Mouse (Mus musculus): ENCODE data around the gene Gli3. TPM values are rescaled to one million over a fixed set of nuclear protein-coding genes. Genes with fewer than 3 reads are reported as not detected.

Gli3 gene
- polyA plus RNA-seq, 1 experiment from 2014 or later = 50.0 TPM

DNA sequence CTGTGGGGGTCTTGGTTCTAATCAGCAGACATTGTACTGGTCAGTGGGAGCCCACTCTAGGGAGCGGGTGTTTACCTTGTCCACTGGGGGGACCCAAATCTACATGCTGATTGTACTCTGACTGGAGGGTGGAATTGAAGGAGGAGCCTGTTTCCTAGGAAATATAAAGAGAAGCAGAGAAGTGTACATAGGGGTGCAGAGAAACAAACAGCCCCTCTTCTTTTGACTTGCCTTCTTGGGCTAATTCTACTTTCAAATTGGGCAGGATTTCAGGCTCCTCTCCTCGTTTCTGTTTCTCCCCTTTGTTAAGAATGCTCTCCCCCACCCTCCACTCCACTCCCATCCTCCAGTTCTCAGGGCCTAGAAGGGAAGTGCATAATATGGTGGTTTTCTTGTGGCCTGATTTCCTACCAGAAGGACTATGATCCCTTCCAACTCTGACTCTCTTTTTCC lies 93.6 kb downstream of the Gli3 start:
- H3K4me3 ChIP-seq (replicated peaks) = no peak overlapping the region
- H3K27ac ChIP-seq = no peak overlapping the region
- H3K27me3 ChIP-seq = no peaks in the 10 kb centered on the region
- H3K9me3 ChIP-seq = no peaks in the 10 kb centered on the region
- H3K36me3 ChIP-seq = no peaks in the 10 kb centered on the region
- no peak for ATAC-seq (ENCODE audit: insufficient number of reproducible peaks, insufficient read depth, low FRiP score, low TSS enrichment, low read depth)
- no peak overlapping the region for H3K4me2 ChIP-seq
- WGBS = 64% methylated on average over 2 of the region's 2 CpGs
- peaks cover 65% of the 10 kb centered on the region for H3K4me1 ChIP-seq (replicated peaks)
- no peak overlapping the region for H3K9ac ChIP-seq (replicated peaks)

DNA sequence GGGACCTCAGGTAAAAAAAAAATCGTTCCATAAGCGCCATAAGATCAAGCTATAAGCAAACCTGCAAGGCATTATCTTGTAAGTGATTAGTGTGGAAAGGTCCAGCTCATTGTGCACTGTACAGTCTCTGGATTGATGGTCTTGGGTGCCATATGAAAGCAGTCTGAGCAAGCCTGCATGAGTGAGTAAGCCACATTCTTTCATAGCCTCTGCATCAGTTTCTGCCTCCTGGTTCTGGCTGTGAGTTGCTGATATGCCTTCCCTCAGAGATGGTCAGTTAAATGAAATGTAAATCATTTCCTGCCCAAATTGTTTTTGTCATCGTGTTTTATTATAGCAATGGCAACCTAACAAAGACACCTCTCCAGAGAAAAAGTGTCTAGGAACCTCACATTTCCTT lies 98.4 kb downstream of the Gli3 start:
- no peak overlapping the region for H3K4me2 ChIP-seq
- no peak overlapping the region for H3K9ac ChIP-seq (replicated peaks)
- H3K9me3 ChIP-seq = no peaks in the 10 kb centered on the region
- H3K4me3 ChIP-seq (replicated peaks) = no peak overlapping the region
- peaks cover 45% of the 10 kb centered on the region for H3K4me1 ChIP-seq (replicated peaks)
- no peak for ATAC-seq (ENCODE audit: insufficient number of reproducible peaks, insufficient read depth, low FRiP score, low TSS enrichment, low read depth)
- WGBS = 81% methylated on average over 3 of the region's 3 CpGs
- no peaks in the 10 kb centered on the region for H3K27me3 ChIP-seq
- H3K27ac ChIP-seq = no peak overlapping the region
- H3K36me3 ChIP-seq = no peaks in the 10 kb centered on the region

DNA sequence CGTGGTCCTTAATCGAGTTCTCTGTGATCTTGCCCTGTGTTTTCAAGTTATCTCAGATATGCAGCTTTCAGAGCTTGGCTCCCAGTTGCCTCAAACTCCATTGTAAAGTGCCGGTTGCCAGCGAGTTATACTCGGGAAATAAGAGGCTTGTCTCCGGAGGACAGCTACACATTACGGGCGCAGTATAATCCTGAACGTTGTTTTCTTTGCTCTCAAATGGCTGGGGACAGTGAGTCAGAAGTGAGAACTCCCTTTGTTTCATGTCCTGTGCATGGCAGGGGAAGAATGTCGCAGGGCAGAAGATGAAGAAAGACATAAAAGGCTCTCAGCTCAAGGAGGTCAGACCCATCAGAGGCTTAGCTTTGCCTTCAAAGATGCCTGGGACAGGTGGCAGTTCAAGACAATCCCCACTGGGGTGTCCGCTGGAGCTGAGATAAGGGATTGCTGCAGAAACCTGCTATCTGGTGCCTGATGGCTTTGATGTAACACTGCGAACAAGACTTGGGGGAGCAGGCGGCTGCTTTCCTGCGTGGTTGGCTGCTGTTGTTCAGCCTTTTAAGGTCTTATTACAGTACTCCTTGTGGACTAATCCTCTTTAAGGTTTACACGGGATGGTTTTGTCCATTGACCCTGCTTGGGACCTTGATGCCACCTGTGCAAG lies 108.0 kb downstream of the Gli3 start:
- Histone ChIP-seq H3K36me3 (0 out of 2 replicates have a peak, but pooled peaks cover 3% of the 10 kb centered on the region), H3K4me1 (replicated peaks) (peaks cover 15% of the 10 kb centered on the region; the same call in 1 of the 2 replicates), H3K4me3 (replicated peaks) (no peak overlapping the region), H3K27me3 (no peaks in the 10 kb centered on the region), H3K9ac (replicated peaks) (no peak overlapping the region), H3K9me3 (no peaks in the 10 kb centered on the region), H3K4me2 (no peak overlapping the region), H3K27ac (peak overlapping the region; percentile 9; the same call in 1 of the 2 replicates)
- 42% methylated on average over 15 of the region's 15 CpGs for WGBS
- ATAC-seq (ENCODE audit: insufficient number of reproducible peaks, insufficient read depth, low FRiP score, low TSS enrichment, low read depth) = no peak

DNA sequence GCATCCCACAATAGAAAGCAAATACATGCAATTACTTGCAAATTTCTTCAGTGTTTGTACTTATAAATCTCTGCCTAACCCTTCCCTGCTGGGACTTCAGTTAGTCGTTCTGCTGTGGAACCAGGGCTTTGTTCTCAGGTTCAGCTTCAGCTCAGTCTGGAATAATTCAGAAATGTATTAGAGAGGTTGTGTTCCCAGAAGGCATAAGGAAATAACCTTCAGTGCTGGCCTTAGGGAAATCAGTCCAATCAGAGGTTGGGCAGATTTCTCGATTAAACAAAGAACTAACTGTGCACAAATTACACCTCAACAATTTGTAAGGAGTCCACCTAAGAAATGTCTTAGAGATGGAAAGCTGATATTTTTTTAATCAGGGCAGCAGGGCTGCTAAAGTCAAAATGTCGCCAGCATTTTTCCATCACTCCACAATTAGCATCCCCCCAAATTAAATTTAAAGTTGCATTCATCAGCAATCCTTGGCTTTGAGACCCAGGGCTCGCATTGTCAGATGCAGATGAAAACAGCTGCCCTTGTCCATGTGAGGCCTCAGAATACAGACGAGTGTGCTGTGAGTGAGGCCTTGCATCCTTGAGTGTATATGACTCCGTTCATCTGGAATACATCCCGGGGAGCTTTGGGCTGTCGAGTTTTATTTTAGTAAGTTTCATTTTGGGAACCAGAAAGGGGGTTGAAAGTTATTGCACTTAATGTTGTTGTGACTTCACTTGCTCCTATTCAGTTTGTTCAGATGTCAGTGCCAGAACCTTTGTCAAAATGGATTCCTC lies 114.3 kb downstream of the Gli3 start:
- no peak overlapping the region for H3K4me2 ChIP-seq
- WGBS = 42% methylated on average over 8 of the region's 8 CpGs
- peak; percentile 75; the same call in 1 of the 2 replicates for ATAC-seq (ENCODE audit: insufficient number of reproducible peaks, insufficient read depth, low FRiP score, low TSS enrichment, low read depth)

DNA sequence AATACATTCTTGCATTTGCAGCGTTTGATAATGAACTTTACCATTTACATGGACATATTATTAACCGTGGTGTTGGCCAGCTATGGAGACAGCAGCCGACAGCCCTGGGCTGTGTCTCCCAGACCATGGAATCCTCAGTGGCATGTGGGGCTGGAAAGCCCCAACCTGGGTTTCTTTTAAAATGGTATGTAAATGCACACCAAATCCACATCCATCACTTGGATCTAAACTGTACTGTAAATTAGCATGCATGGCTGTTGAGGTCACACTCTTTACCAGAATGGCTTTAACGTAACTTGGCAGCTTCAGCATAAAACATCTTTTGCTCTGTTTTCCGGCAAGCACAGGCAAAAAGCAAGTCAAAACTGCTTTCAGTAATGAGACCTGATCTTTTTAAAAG lies 117.4 kb downstream of the Gli3 start:
- WGBS = 71% methylated on average over 5 of the region's 5 CpGs
- no peak for ATAC-seq (ENCODE audit: insufficient number of reproducible peaks, insufficient read depth, low FRiP score, low TSS enrichment, low read depth)
- Histone ChIP-seq H3K36me3 (peaks cover 13% of the 10 kb centered on the region), H3K9me3 (no peaks in the 10 kb centered on the region), H3K27me3 (no peaks in the 10 kb centered on the region), H3K27ac (no peak overlapping the region), H3K9ac (replicated peaks) (no peak overlapping the region), H3K4me3 (replicated peaks) (no peak overlapping the region), H3K4me2 (no peak overlapping the region), H3K4me1 (replicated peaks) (peaks cover 38% of the 10 kb centered on the region)

More for the DNA sequence above, 114.3 kb downstream of the Gli3 start:
- H3K27ac ChIP-seq = peak overlapping the region; percentile 79
- H3K9ac ChIP-seq (replicated peaks) = no peak overlapping the region
- no peaks in the 10 kb centered on the region for H3K9me3 ChIP-seq
- H3K4me1 ChIP-seq (replicated peaks) = peaks cover 38% of the 10 kb centered on the region
- no peak overlapping the region for H3K4me3 ChIP-seq (replicated peaks)
- 0 out of 2 replicates have a peak, but pooled peaks cover 3% of the 10 kb centered on the region for H3K36me3 ChIP-seq
- H3K27me3 ChIP-seq = no peaks in the 10 kb centered on the region

DNA sequence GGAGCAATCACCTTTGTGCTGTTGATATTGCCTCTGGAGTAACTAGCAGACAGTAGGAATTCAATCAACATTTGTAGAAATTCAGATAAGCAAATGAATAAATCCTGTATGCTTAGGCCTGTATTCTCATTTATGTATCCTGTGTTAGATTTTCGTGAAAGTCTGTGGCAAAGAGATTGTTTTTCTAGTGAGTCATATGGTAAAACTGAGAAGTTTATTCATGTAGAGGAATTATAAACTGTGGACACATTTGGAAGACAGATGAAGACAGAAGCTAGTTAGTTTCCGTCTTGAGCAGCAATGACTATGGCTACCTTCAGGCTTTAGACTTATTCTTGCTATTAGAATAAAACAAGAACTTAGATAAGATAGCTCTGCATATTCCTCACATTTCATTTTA lies 122.9 kb downstream of the Gli3 start:
- WGBS = 84% methylated on average over 2 of the region's 2 CpGs
- H3K9ac ChIP-seq (replicated peaks) = no peak overlapping the region
- no peaks in the 10 kb centered on the region for H3K9me3 ChIP-seq
- no peaks in the 10 kb centered on the region for H3K27me3 ChIP-seq
- H3K27ac ChIP-seq = no peak overlapping the region
- peaks cover 29% of the 10 kb centered on the region for H3K4me1 ChIP-seq (replicated peaks)
- no peak overlapping the region for H3K4me3 ChIP-seq (replicated peaks)
- no peak overlapping the region for H3K4me2 ChIP-seq
- peaks cover 13% of the 10 kb centered on the region for H3K36me3 ChIP-seq
- no peak for ATAC-seq (ENCODE audit: insufficient number of reproducible peaks, insufficient read depth, low FRiP score, low TSS enrichment, low read depth)

DNA sequence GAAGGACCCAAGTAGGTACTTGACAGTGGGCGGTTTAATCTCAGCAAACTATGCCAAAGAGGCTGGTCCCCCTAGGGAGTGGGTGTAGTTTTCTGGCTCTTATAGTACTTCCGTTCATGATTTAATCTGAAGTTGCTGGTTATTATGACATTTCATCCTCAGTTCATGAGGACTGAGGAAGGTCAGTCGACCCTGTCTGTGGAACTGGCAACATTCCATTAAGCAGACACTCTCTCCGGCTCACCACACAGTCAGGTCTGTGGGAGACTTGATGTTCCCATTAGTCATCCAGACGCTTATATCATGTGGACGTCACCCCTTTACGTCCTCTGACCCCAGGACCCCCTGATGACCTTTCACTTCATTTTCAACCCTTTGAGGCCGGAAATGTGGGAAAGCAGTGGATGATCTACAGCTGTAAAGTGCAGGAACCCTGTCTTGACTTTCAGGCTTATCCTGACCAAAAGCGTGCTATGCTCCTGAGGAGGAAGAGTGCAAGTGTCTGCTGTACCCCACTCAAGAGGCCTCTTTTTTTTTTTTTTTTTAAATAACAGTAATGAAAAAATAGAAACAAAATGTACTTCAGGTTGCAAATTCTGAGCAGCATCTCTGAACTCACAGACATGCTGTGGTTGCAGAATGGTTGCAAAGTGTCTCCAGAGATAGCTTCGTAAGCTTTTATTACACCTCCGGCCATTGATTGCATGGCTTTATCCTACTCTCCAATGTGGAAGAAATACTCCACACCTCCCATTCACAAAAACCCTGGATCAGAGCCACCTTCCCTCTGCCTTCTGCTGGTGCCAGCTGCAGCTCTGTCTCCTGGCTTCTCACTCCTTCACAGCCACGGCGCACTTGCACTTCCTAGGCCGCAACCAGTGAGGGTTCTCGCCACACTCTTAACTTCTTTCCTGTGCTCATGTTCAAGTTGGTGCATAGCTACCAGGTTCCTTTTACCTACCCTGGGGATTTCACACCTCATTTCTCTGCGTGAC lies 125.5 kb downstream of the Gli3 start:
- H3K27me3 ChIP-seq = no peaks in the 10 kb centered on the region
- no peak overlapping the region for H3K4me2 ChIP-seq
- peaks cover 26% of the 10 kb centered on the region for H3K4me1 ChIP-seq (replicated peaks)
- no peak overlapping the region for H3K27ac ChIP-seq
- peak; percentile 4; the same call in 1 of the 2 replicates for ATAC-seq (ENCODE audit: insufficient number of reproducible peaks, insufficient read depth, low FRiP score, low TSS enrichment, low read depth)
- no peaks in the 10 kb centered on the region for H3K9me3 ChIP-seq
- H3K4me3 ChIP-seq (replicated peaks) = no peak overlapping the region
- peaks cover 6% of the 10 kb centered on the region; the same call in 1 of the 2 replicates for H3K36me3 ChIP-seq
- 56% methylated on average over 16 of the region's 16 CpGs for WGBS
- H3K9ac ChIP-seq (replicated peaks) = no peak overlapping the region

DNA sequence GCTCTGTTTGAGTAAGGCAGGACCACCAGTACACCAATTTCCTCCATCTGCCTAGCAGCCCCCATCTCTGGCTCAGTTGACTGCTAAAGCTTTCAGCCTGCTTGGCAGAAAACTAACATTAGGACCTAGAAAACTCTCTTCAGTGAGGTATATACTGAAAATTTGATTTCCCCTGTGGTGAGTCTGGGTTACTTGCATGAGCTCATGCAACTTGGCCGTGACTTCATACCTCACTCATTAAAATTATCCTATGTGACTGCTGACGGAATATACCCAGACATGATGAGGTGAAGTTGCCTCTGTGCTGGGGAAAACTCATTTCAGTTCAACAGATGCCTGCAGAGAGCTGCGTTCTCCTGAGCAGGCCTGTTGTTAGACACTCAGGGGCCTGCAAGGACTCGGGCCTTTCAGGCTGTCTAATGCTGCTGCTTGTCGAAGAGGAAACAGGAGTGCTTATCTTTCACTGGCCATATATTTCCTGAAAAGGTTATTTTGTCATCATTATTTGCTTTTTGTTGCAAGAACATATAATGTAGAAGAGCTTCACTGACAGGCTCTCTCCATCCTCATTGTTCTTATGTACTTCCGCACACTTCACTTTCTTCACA lies 127.4 kb downstream of the Gli3 start:
- Histone ChIP-seq H3K4me2 (no peak overlapping the region), H3K36me3 (no peaks in the 10 kb centered on the region), H3K9me3 (no peaks in the 10 kb centered on the region), H3K9ac (replicated peaks) (no peak overlapping the region), H3K27ac (peak overlapping the region; percentile 66), H3K27me3 (no peaks in the 10 kb centered on the region), H3K4me1 (replicated peaks) (peaks cover 26% of the 10 kb centered on the region), H3K4me3 (replicated peaks) (no peak overlapping the region)
- peak; percentile 79; the same call in 1 of the 2 replicates for ATAC-seq (ENCODE audit: insufficient number of reproducible peaks, insufficient read depth, low FRiP score, low TSS enrichment, low read depth)
- 58% methylated on average over 6 of the region's 6 CpGs for WGBS

DNA sequence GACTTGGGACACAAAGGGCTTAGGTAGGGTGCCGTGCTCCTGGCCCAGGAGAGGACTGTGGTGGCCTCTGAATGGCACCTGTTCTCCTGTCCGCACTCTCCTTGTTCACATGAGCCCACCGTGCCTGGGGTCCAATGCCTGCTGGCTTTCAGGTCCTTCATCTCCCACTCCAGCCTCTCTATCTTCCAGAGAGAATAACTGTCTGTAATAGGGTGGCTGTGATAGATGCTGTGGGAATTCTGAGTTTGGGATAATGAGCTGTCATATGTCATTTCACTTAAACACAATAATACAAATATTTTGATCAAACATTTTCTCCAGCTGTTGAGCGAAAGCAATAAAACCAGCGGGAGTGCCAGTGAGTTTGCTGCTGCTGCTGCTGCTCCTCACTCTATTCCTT lies 133.6 kb downstream of the Gli3 start:
- no peaks in the 10 kb centered on the region for H3K27me3 ChIP-seq
- H3K4me2 ChIP-seq = no peak overlapping the region
- no peak overlapping the region for H3K4me3 ChIP-seq (replicated peaks)
- H3K9me3 ChIP-seq = no peaks in the 10 kb centered on the region
- 25% methylated on average over 5 of the region's 5 CpGs for WGBS
- no peak overlapping the region for H3K9ac ChIP-seq (replicated peaks)
- H3K27ac ChIP-seq = no peak overlapping the region
- H3K36me3 ChIP-seq = 0 out of 2 replicates have a peak, but pooled peaks cover 6% of the 10 kb centered on the region
- H3K4me1 ChIP-seq (replicated peaks) = peaks cover 25% of the 10 kb centered on the region
- no peak for ATAC-seq (ENCODE audit: insufficient number of reproducible peaks, insufficient read depth, low FRiP score, low TSS enrichment, low read depth)

DNA sequence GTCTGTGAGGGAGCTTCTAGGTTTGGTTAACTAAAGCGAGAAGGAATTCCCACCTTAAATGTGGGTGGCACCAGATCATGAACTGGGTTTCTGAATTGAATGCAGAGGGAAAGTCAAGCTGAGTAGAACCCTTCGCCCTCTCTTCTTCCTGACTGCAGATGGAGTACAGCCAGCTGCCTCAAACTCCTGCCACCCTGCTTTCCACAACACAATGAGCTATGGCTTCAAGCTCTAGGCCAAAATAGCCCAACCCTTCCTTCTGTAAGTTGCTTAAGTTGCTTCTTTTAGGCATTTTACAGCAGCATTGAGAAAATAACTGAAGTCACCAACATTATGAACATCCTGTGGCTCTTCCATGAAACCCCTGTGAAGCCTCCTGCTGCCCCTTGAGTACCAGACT lies 136.7 kb downstream of the Gli3 start:
- H3K4me2 ChIP-seq = no peak overlapping the region
- WGBS = 93% methylated on average over 2 of the region's 2 CpGs
- H3K4me3 ChIP-seq (replicated peaks) = no peak overlapping the region
- 0 out of 2 replicates have a peak, but pooled peaks cover 6% of the 10 kb centered on the region for H3K36me3 ChIP-seq
- no peaks in the 10 kb centered on the region for H3K27me3 ChIP-seq
- no peaks in the 10 kb centered on the region for H3K9me3 ChIP-seq
- ATAC-seq (ENCODE audit: insufficient number of reproducible peaks, insufficient read depth, low FRiP score, low TSS enrichment, low read depth) = no peak
- no peak overlapping the region for H3K9ac ChIP-seq (replicated peaks)
- H3K4me1 ChIP-seq (replicated peaks) = peaks cover 41% of the 10 kb centered on the region
- no peak overlapping the region for H3K27ac ChIP-seq

Measured in limb, embryonic 12.5 days (tissue).